Mouse (Mus musculus) ES-E14 (cell line): ENCODE measurements at regions not wholly inside any gene's neighbourhood (a gene's known extent, or its start where the extent isn't known, plus 50 kb on each side); places are given as distances from the start of the nearest gene placed in this dataset.

Source experiments
- CHD2 ChIP-seq: IDR thresholded peaks from 2 replicates; pipeline ENCODE4 v1.6.1; 2014; ENCODE audit warnings: mild to moderate bottlenecking, low read depth, low read length, inconsistent platforms
- MAFK ChIP-seq: IDR thresholded peaks from 2 replicates; pipeline ENCODE4 v1.6.1; 2014; ENCODE audit warnings: mild to moderate bottlenecking, low read depth, low read length, inconsistent platforms; ENCODE audit not compliant: insufficient read depth
- ZNF384 ChIP-seq: IDR thresholded peaks from 2 replicates; pipeline ENCODE4 v1.6.1; 2012; ENCODE audit warnings: low read depth, low read length, inconsistent platforms

DNA sequence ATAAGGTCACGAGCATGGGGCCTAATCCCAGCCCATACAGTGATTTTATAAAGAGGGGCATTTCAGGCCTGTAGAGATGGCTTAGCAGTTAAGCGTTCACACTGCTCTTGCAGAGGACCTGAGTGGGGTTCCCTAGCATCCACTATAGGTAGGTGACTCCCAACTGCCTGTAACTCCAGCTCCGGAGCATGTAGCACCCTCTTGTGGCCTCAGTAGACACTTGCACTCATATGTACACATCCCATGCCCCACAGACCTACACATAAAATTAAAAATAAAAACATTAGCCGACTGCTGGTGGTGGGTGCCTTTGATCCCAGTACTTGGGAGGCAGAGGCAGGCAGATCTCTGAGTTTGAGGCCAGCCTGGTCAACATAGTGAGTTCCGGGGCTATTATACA, 158.8 kb downstream of the Unc5cl start:
- TF ChIP-seq MAFK (no peak), ZNF384 (no peak), CHD2 (no peak)
